Mouse (Mus musculus) T-helper 2 cell (primary cell): ENCODE results near the gene Akr1c18.

Source experiments
- in situ Hi-C: fragments of 300-600 bp; cut with MboI, MseI; formaldehyde crosslinking; loops from one replicate; pipeline ENCODE4 v1.15.1; 2025; ENCODE audit warnings: high pct_unique_total_duplicates

The Akr1c18 gene

DNA sequence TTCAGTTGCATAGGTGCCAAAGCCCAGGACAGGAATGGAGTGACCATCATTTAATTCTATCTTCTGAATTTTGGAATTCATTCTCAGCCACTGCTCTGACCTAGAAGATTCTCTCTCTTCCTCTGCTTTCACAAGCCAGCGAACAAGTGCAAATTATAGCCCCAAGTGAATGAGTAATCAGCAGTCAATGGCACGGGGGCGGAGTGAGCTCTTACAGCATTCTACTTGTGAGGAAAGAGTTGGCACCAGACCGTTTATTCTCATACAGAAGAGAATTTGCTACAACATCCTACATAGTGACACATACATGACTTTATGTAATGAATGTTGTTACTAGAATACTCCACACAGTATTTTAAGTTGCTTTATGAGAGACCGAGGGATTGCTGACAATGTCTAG lies at the start of gene Akr1c18:
Gene Akr1c18, minus strand, starts transcription at position 137 of the 400 bp plus-strand sequence.
- in situ Hi-C loops = no loop called here

DNA sequence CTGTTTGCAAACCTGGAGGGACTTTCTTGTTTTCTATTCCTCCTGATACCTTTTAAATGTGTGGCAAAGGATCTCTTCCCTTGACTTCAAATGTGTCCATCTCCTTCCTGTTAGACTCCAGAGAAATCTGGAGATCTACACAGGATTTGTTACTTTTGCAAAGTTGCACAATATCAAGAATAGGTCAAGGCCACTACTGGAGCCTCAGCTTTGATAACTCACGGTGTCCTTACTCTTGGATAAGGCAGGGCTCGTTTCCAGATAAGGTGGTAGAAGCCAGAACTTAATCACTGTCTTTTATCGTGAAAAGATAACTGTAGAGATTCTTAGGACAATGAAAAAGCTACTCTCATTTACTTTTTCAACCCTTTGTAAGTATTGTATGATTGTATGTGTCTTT lies 42.1 kb upstream of the Akr1c18 start:
- in situ Hi-C loops = no loop called here

DNA sequence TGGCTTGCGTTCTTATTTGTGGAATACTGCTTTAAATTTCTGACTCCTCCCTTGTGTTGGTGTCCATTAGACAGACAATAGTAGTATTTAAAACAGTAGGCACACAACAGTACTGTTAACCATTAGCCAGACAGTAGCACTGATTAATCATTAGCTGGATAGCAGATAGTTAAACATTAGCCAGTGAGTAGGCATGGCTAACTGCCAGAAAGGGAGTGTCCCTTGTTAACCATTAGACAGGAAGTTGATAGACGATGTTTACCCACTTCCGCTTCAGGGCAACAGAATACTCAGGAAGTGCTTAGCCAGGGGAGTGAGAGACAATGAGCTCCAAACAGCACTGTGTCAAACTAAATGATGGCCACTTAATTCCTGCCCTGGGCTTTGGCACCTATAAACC lies 40.5 kb upstream of the Akr1c18 start, which contains the start of gene Akr1c13:
Gene Akr1c13, plus strand, starts transcription at position 247 of the 400 bp plus-strand sequence.
- in situ Hi-C loops = no loop called here

DNA sequence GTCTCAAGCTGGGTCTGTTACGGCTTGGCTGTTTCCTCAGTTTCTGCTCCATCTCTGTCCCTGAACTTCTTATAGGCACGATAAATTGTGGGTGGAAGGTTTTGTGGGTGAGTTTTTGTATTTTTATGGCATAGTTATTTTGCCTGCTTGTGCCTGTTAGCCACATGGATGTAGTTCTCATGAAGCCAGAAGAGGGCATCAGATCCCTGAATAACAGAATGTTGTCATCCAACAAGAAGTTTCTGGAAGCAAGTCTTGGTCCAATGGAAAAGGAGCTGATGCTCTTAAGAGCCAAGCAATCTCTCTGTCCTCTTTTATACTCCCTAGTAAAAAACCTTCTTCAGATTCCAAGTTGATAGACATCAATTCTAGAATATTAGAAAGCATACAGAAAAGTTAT lies 37.7 kb upstream of the Akr1c18 start:
- in situ Hi-C loops = loop anchor here (10.0 kb wide), 1 partner anchor 523 kb away; no protein-coding TSS in a partner anchor

DNA sequence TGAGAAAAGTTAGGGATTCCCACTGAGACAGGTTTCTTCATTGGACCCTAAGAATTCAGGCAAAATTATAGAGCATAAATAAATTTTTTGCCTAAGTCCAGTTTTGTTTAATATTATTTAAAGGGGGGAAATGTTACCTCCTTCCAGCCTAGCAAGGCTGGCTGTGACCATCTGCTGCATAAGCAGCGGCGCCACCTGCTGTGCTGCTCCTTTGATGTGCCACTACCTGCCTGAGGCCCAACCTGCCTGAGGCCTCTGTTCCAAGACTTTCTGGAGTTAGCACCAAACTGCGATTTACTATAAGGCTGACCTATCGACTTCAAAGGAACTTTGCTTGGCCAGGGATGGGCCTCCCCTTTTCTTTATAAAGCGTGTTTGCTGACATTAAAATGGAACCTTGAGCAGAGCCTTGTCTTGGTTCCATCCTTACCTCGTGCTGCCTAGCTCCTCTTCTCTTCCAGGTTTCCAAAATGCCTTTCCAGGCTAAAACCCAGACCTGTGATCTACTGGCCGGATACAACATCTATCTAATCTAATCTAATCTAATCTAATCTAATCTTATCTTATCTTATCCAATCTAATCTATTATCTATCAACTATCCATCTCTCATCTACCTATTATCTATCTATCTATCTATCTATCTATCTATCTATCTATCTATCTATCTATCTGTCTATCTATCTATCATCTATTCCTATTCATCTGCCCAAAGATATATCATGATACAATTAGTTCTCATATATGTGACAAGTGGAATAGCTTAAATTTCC lies 36.4 kb upstream of the Akr1c18 start:
- in situ Hi-C loops = loop anchor here (10.0 kb wide), 1 partner anchor 522 kb away; no protein-coding TSS in a partner anchor

DNA sequence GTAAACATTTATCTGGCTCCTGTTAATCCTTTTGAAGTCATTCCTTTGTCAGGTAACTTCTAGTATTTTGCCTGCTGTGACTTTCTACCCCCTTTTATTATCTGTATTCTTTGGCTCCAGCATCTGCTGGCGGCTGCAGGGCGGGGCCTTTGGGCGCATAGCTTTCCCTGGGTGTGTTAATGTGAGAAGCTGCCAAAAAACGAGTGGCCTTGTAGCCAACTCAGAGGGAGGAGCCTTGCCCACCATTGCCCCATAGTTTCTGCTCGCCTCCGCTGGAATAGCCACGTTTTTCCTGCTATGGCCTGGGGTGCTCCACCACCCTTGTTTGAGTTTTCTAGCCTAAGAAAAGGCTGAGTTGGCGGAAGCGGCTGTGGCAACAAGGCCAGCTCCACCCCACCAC lies 32.7 kb upstream of the Akr1c18 start:
- in situ Hi-C loops = loop anchor here (10.0 kb wide), 1 partner anchor 518 kb away; no protein-coding TSS in a partner anchor

DNA sequence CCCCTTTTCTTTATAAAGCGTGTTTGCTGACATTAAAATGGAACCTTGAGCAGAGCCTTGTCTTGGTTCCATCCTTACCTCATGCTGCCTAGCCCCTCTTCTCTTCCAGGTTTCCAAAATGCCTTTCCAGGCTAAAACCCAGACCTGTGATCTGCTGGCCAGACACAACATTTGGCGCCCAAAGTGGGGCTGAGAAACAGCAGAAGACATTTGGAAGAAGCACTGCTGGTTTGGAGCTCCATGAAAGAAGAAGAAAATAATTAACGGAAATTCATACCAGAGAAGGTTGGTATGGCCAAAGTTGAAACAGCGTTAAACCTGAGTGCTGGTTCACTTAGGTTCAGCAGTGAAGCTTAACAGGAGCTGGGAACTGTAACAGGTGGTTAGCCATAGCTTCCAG lies 30.9 kb upstream of the Akr1c18 start:
- in situ Hi-C loops = loop anchor here (10.0 kb wide), 1 partner anchor 517 kb away; no protein-coding TSS in a partner anchor

DNA sequence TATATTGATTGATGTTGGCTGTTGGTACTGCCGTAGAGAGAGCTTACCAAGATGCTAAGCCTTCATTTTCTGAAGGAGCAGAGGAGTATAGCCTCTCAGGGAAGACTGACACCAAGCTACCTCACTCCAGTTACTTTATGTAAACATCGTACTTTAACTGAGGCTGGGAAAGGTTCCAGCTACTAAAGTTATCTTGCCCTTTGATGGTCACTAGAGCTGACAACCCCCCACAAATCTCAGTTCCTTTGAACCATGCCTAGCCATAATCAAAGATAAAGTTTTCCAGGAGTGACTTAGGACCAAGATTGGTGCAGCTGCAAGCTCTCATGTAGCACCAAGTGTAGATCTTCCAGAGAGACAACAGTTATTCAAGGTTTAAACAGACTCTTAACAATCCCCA lies 22.5 kb upstream of the Akr1c18 start:
- in situ Hi-C loops = no loop called here

DNA sequence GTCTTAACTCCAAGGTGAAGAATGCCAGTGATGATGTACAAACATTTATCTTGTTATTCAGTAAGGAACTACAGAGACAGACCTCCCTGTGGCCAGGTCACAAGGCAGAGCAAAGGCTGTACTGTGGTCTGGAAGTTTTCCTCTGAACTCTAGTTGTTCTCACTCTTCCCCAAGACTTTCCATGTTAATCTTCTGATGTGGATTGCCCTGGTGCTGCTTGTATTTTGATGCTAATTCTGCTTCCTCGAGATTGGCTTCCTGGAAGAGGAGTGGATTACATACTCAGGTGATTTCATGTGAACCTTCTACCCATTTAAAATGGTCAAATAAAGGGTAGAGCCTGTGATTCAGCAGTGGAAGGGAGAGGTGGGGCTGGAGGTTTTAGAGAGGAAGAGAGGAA lies 17.6 kb upstream of the Akr1c18 start:
- in situ Hi-C loops = no loop called here

DNA sequence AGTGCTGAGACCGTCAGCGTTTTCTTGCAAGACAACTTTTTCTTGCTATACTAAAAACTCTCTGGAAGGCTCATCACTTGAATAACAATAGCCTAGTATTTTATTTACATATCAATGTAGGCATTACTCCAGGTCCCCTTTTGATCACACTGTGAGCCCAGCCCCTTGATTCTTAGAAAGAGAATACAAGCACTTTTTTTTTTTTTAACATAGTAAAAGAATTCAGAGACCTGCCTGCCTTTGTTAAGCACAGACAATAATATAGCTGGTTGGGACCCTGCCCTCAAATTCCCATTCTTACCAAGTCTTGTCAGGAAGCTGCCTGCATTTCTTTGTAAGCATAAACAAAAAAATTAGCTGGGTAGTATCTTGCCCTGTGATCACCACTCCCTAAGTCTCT lies 4.8 kb upstream of the Akr1c18 start:
- in situ Hi-C loops = no loop called here

DNA sequence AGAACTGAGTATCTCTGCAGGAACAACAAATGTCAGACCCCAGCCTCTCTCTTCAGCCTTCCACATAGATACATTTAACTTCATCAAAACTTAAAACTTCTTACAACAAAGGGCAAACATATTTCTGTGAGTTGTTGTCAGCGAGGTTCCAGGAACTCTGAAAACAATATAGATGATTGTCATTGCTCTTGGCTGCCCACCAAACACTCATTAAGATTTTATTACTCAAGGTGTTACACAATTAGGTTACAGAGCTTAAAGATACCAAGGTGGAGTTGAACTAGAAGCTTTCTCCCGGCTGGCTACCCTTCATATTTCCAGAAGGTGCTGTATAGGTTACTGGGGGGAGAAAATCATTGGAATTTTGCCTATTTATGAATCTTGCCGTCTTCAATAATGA lies 3.1 kb upstream of the Akr1c18 start:
- in situ Hi-C loops = no loop called here

DNA sequence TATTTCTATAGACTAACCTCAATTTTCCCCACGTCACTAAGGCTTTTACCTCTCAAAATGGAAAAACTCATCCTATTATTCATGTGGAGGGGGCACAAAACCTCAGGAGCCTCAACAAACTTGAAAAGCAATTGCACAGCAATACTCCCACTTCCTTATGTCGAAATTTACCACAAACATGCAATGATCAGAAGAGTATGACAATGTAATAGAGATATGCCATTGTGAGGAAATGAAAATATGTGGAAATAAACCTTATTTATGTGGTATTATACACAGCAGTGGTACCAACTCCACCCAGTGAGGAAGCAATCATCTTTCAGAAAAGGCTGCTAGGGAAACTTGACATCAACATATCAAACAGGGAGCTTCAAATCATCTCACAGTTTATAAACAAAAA lies 2.5 kb upstream of the Akr1c18 start:
- in situ Hi-C loops = no loop called here

DNA sequence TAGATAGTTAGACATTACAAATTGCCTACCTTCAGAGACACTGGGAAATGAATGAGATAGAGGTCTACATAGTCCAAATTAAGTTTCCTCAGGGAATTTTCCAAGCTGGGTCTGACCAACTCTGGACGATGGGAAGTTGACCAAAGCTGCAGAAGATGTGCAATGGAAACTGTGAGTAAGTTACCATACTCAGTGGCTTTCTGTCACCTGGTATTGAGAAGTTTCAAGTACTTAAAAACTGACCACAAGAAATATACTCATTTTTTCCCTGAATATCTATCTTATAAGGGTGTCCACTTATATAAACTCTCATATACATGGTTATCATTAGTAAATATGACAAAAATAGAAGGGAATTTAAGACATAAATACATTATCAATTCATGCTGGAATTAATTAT lies 6.2 kb downstream of the Akr1c18 start:
- in situ Hi-C loops = no loop called here

DNA sequence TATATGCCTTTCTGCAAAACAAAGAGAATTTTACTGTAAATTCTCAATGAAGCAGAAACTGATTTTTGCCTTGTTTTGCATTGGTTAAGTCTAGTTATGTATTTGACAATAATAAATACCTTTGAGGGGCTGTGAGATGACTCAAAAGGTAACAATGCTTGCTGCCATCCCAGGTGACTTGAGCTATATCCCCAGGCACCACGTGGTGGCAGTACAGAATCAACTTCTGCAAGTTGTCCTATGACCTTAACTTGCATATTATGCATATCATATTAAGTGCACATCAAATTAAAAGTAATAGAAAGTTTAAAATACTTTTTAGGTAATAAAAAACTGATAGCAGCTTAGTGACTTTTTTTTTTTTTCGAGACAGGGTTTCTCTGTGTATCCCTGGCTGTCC lies 17.4 kb downstream of the Akr1c18 start:
- in situ Hi-C loops = no loop called here

DNA sequence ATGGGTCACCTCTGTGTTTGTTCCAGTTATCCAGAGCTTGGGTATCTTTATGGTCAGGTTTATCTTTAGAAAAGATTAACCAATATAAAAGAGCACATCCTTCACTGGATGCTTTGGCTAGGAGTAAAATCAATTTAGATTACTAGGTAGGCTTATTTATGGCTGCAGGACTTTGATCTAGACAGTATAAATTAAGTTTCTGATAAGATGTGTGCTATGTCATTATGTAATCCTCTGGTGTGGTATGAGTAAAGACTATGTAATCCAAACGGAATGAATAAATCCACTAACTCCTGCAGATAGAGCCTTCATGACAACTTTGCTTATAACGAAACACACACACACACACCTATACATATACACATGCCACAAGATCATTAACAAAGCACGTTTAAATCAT lies 18.7 kb downstream of the Akr1c18 start:
- in situ Hi-C loops = no loop called here

DNA sequence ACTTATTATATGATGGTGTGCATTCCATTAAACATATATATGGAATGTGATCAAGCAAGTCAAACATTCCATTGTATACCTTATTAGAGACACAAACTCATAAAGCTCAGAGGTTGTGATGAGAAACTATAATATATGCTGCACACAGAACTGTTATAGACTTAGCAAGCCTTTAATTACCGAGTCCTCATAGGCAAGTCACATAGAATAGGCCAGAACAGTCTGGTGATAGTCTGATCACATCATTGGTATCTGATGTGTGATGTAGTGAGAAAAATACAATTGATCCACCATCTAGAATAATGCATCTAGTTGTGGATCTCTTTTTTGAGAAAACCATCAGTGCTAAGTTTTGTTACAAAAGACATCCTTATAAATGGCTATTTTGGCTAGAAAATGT lies 19.1 kb downstream of the Akr1c18 start:
- in situ Hi-C loops = no loop called here

DNA sequence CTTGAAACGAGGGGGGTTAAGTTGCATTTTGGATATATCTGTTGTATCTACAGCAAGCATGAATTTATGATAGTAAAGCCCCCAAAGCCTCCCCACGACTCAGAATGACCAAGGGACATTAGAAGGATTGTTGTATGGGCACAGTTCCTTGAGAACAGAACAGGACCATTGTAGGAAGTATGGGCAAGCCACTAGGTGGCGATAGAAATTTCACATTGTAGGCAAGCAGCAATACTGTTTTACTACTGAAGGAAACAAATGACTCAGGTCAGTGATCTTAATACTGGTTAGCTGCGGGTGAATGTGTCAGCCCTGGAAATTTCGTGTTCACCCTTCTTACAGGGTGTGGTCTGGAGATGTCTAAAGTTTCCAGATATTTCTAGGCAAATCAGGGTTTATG lies 21.4 kb downstream of the Akr1c18 start:
- in situ Hi-C loops = loop anchor here (10.0 kb wide), 1 partner anchor 156 kb away; no protein-coding TSS in a partner anchor

DNA sequence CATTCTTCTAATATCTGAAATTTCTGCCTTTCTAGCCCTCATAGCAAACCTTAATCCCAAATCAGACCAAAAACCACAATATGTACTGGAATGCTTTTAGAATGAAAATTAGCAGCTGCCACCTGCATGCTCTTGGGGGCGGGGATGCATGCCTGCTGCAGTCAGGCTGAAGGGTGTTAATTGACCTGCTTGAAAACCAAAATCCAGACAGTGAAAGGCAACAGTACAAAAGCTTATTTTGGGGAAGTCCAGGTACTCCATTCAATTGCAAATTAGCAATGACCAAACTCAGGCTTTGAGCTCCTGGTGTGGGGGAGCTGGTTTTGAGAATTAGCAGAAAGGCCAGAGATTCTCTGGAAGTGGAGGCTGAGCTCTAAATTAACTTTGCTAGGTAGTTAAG lies 24.6 kb downstream of the Akr1c18 start:
- in situ Hi-C loops = loop anchor here (10.0 kb wide), 1 partner anchor 159 kb away; no protein-coding TSS in a partner anchor

DNA sequence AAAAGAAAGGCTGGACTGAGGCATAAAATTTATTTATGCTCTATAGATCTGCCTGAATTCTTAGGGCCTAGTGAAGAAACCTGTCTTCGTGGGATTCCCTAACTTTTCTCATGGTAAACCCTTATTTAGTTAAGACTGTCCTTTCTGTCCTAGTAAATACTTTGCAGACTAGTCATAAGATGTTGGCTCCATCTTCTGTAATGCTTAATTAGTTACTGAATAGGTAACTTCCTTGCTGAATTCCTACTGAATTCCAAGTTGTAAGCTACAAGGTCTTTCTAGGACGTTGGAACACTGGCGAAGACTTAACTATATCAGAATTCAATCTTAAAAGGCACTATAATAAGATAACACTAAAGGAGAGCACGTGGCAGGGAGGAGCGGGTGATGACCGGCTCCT lies 26.0 kb downstream of the Akr1c18 start:
- in situ Hi-C loops = loop anchor here (10.0 kb wide), 1 partner anchor 160 kb away; no protein-coding TSS in a partner anchor

DNA sequence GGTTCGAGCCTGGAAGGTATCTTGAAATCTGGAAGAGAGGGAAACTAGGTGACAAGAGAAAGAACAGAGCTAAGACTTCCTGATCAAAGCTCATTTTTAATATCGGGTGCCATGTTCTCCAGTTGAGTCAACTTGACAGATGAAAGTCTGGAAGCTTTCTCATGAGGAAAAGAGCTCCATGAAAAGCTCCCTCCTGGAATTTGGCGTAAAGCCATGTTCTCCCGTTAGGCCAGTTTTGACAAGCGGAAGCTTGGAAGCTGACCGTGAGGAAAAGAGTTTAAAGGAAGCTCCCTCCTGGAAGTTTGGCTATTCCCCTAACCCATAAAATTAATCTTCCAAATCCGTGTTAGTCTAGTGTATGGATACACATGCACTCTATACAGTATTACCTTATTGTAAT lies 27.3 kb downstream of the Akr1c18 start:
- in situ Hi-C loops = loop anchor here (10.0 kb wide), 1 partner anchor 162 kb away; no protein-coding TSS in a partner anchor

DNA sequence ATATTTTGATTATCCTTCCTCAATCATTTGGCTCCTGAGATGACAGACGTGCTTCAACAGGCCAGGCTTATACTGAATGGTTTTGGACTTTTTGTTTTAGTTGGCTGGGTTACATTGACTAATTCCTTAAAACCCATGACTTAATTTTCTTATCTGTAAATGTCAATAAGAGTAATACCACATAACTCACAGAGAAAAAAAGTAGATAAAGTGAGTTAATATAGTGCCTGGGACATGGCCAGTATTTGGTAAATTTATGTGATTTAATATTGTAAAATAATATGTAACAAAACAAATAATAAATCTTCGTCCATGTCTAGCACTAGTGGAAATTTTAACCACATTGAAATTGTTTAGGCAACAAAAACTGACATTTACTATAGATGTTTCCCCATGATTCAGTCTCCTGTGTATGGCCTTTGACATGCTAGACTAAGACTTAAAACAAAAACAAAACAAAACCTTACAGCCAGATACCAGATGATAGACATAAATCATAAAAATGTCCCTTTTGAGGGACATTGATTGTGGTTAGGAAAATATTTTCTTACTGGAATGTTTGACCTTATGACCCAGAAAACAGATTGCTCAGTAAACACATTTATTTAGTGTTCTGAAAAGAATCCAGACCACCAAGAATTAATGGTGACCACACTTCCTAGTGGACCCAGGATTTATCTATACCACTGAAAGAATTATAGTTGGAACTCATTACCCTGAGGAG lies 31.1 kb downstream of the Akr1c18 start:
- in situ Hi-C loops = loop anchor here (10.0 kb wide), 1 partner anchor 485 kb away; the partner anchor contains the start of gene Akr1e1
